Mouse (Mus musculus) CH12.LX (cell line): ENCODE measurements around the gene Pkp4.

Source experiments
- CTCF ChIP-seq, 2 experiments: IDR thresholded peaks in 1 of 2; conservative IDR thresholded peaks in 1 of 2; 2 replicates each; pipeline ENCODE4 v1.5.1; 2011 to 2012; ENCODE audit warnings: low read depth in 2 of 2, low read length in 2 of 2, improper control_type of control experiment in 1 of 2, inconsistent platforms in 1 of 2, mild to moderate bottlenecking in 1 of 2, moderate library complexity in 1 of 2
- TCF12 ChIP-seq: IDR thresholded peaks from 2 replicates; pipeline ENCODE4 v1.6.1; 2014; ENCODE audit warnings: low read depth, mild to moderate bottlenecking, inconsistent platforms, low read length, improper control_type of control experiment
- ZNF384 ChIP-seq: IDR thresholded peaks from 2 replicates; pipeline ENCODE4 v1.6.1; 2012; ENCODE audit warnings: low read depth, low read length, improper control_type of control experiment, inconsistent platforms

DNA sequence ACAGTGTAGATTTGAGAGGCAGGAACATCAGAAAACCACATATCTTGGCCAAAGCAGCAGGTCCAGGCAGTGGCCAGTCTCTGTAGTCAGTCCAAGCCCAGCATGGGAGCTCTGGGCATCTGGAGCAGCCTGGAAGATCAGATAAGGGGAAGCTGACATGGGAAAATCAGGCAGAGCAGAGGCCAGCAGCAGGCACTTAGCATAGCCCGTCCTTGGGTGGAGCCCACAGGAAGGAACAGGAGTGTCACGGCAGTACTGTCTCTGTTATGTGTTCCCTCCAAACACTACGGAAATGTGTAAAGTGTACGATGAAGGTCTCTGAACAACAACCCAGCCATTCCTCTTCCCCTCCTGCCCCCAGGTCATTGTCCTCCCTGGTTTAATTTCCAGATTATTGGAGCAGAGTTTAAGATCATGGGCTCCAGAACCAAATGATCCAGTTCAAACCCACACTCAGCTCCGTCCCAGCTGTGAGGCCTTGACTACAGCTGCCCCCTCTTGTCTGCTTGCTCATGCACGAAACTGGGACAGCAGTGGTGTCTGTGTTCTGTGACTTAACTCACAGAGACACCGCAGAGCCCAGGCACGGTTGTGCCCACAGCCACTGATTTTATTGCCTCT is 241.3 kb downstream of the Pkp4 start:
- TF ChIP-seq ZNF384 (no peak), TCF12 (no peak), CTCF (conservative IDR thresholded peaks at IDR 0.05 in 1 of 2, IDR thresholded peaks at IDR 0.05 in 1 of 2; ENCODE audit: low read depth in 2 of 2, low read length in 2 of 2) (no peak)
